Mouse (Mus musculus) E14TG2a.4 (cell line): Measurements from ENCODE around the gene Slc25a21.

Source experiments
- CTCF ChIP-seq: conservative IDR thresholded peaks from 2 replicates; pipeline ENCODE4 v1.5.1; 2014; ENCODE audit warnings: low read length
- NANOG ChIP-seq: IDR thresholded peaks from 2 replicates; pipeline ENCODE4 v1.6.1; 2014; ENCODE audit warnings: borderline replicate concordance, low read length, mixed read lengths
- POU5F1 ChIP-seq: IDR thresholded peaks from 2 replicates; pipeline ENCODE4 v1.6.1; 2014; ENCODE audit warnings: low read length, borderline replicate concordance

- TF ChIP-seq CTCF = no peak
- TF ChIP-seq NANOG = no peak
- no peak for TF ChIP-seq POU5F1
These were observed 299.3 kb downstream of the Slc25a21 start for GRCm38 (mm10) chr12:56897976-56898375.
